Mouse (Mus musculus): ENCODE measurements around the gene Sp7. TPM values are rescaled to one million over a fixed set of nuclear protein-coding genes. Genes with fewer than 3 reads are reported as not detected.

The Sp7 gene
- polyA plus RNA-seq, 1 experiment from 2014 or later, result 0.64 TPM

DNA sequence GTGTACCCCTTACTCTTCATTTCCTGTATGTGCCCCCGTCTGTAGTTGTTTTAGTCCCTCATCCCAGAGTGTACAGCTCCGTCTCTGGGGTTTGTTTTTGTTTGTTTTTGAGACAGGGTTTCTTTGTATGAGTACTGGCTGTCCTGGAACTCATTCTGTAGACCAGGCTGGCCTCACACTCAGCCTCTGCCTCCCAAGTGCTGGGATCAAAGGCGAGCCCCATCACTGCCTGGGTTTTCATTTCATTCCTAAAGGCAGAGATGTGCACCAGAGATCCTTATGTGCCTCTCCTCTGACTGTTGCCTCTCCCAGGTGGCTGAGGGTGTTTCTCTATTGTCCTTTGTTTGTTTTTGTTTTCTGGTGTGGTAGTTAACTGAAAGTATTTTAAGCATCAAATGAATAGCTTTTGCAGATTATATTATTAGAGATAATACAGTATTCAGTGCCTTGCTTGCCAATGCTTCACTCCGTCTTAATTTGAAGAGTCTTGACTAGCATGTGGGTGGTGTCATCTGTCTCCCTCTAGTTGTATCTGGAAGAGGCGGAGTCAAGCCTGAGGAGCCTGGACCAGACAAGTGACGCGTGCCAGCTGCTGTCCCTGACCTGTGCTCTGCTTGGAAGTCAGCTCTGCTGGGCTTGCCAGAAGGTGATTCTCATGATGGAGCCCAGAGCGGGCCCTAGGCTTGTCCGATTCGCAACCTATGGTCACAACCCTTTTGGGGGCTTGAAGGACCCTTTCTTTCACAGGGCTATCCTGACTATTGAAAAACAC lies 56.7 kb downstream of the Sp7 start:
- Histone ChIP-seq H3K9me3 (ENCODE audit: low read depth, low read length) (no peaks in the 10 kb centered on the region), H3K27me3 (ENCODE audit: insufficient read depth, low read length) (no peaks in the 10 kb centered on the region), H3K4me3 (ENCODE audit: low read depth, low read length) (no peak overlapping the region), H3K4me1 (ENCODE audit: insufficient read depth) (no peaks in the 10 kb centered on the region), H3K36me3 (ENCODE audit: insufficient read depth) (peaks cover 82% of the 10 kb centered on the region), H3K4me2 (no peak overlapping the region), H3K27ac (ENCODE audit: low read depth) (peak overlapping the region; percentile 83), H3K9ac (no peak overlapping the region)
- no peak for TF ChIP-seq CTCF (IDR thresholded peaks at IDR 0.05; ENCODE audit: low read depth)
- WGBS, result 38% methylated on average over 10 of the region's 10 CpGs
- ATAC-seq (ENCODE audit: insufficient read depth), result peak; percentile 95
- peak; percentile 92 for DNase-seq

GRCm38 (mm10) chr15:102308717-102309116 lies 58.3 kb downstream of the Sp7 start:
- DNase-seq (no peak), ATAC-seq (ENCODE audit: insufficient read depth) (no peak)
- Histone ChIP-seq H3K27ac (ENCODE audit: low read depth) (no peak overlapping the region), H3K9ac (no peak overlapping the region), H3K4me2 (no peak overlapping the region), H3K9me3 (ENCODE audit: low read depth, low read length) (no peaks in the 10 kb centered on the region), H3K4me1 (ENCODE audit: insufficient read depth) (no peaks in the 10 kb centered on the region), H3K4me3 (ENCODE audit: low read depth, low read length) (no peak overlapping the region), H3K36me3 (ENCODE audit: insufficient read depth) (peaks cover 81% of the 10 kb centered on the region), H3K27me3 (ENCODE audit: insufficient read depth, low read length) (no peaks in the 10 kb centered on the region)
- 80% methylated on average over 9 of the region's 9 CpGs for WGBS
- TF ChIP-seq CTCF (IDR thresholded peaks at IDR 0.05; ENCODE audit: low read depth), result no peak

Other genes with a start within 250 kb of the Sp7 start
- 11.5 and 13.6 TPM in 2 replicates for gene Spryd3, start 230.9 kb downstream of the Sp7 start, polyA plus RNA-seq (2014; fragmentation: Nextera tagmentation; extraction: Ambion mirVana)
- gene Igfbp6, start 222.8 kb downstream of the Sp7 start, polyA plus RNA-seq (2014; fragmentation: Nextera tagmentation; extraction: Ambion mirVana), result 6.8 and 7.2 TPM in 2 replicates
- 0.16 and 0.19 TPM in 2 replicates for gene Soat2, start 216.7 kb downstream of the Sp7 start, polyA plus RNA-seq (2014; fragmentation: Nextera tagmentation; extraction: Ambion mirVana)
- gene Zfp740, start 163.9 kb downstream of the Sp7 start, polyA plus RNA-seq (2014; fragmentation: Nextera tagmentation; extraction: Ambion mirVana), result 60.4 and 64.1 TPM in 2 replicates
- 59.1 and 68.1 TPM in 2 replicates for gene Csad, start 162.5 kb downstream of the Sp7 start, polyA plus RNA-seq (2014; fragmentation: Nextera tagmentation; extraction: Ambion mirVana)
- gene Itgb7, start 135.2 kb downstream of the Sp7 start, polyA plus RNA-seq (2014; fragmentation: Nextera tagmentation; extraction: Ambion mirVana), result 1.4 and 2.6 TPM in 2 replicates
- gene Rarg, start 109.7 kb downstream of the Sp7 start, polyA plus RNA-seq (2014; fragmentation: Nextera tagmentation; extraction: Ambion mirVana), result 38.5 and 38.7 TPM in 2 replicates
- 0.38 and 0.82 TPM in 2 replicates for gene Gm9918, start 96.6 kb downstream of the Sp7 start, polyA plus RNA-seq (2014; fragmentation: Nextera tagmentation; extraction: Ambion mirVana)
- gene Mfsd5, start 87.7 kb downstream of the Sp7 start, polyA plus RNA-seq (2014; fragmentation: Nextera tagmentation; extraction: Ambion mirVana), result 63.1 and 64.0 TPM in 2 replicates
- gene Espl1, start 70.9 kb downstream of the Sp7 start, polyA plus RNA-seq (2014; fragmentation: Nextera tagmentation; extraction: Ambion mirVana), result 44.1 and 45.9 TPM in 2 replicates
- gene Pfdn5, start 41.1 kb downstream of the Sp7 start, polyA plus RNA-seq (2014; fragmentation: Nextera tagmentation; extraction: Ambion mirVana), result 477 and 511 TPM in 2 replicates
- 111 and 113 TPM in 2 replicates for gene Myg1, start 35.5 kb downstream of the Sp7 start, polyA plus RNA-seq (2014; fragmentation: Nextera tagmentation; extraction: Ambion mirVana)
- 99.1 and 103 TPM in 2 replicates for gene Aaas, start 16.4 kb downstream of the Sp7 start, polyA plus RNA-seq (2014; fragmentation: Nextera tagmentation; extraction: Ambion mirVana)
- 15.3 and 16.1 TPM in 2 replicates for gene Sp1, start 39.0 kb upstream of the Sp7 start, polyA plus RNA-seq (2014; fragmentation: Nextera tagmentation; extraction: Ambion mirVana)
- 0.21 and 0.85 TPM in 2 replicates for gene Amhr2, start 78.2 kb upstream of the Sp7 start, polyA plus RNA-seq (2014; fragmentation: Nextera tagmentation; extraction: Ambion mirVana)
- 70.9 and 73.8 TPM in 2 replicates for gene Prr13, start 91.8 kb upstream of the Sp7 start, polyA plus RNA-seq (2014; fragmentation: Nextera tagmentation; extraction: Ambion mirVana)
- gene Pcbp2, start 103.4 kb upstream of the Sp7 start, polyA plus RNA-seq (2014; fragmentation: Nextera tagmentation; extraction: Ambion mirVana), result 280 and 281 TPM in 2 replicates
- gene Gm10337, start 136.5 kb upstream of the Sp7 start, polyA plus RNA-seq (2014; fragmentation: Nextera tagmentation; extraction: Ambion mirVana), result not detected in 2 replicates
- 13.2 and 13.9 TPM in 2 replicates for gene Map3k12, start 149.9 kb upstream of the Sp7 start, polyA plus RNA-seq (2014; fragmentation: Nextera tagmentation; extraction: Ambion mirVana)
- gene Tarbp2, start 151.0 kb upstream of the Sp7 start, polyA plus RNA-seq (2014; fragmentation: Nextera tagmentation; extraction: Ambion mirVana), result 74.5 and 81.2 TPM in 2 replicates
- gene Npff, start 157.8 kb upstream of the Sp7 start, polyA plus RNA-seq (2014; fragmentation: Nextera tagmentation; extraction: Ambion mirVana), result 1.9 and 2.9 TPM in 2 replicates